Mouse (Mus musculus): ENCODE results near the gene Trim28.

Trim28 gene

GRCm38 (mm10) chr7:13033451-13034147 lies 34.7 kb downstream of the Trim28 start:
- DNase-seq (ENCODE audit: low read depth, low spot score): no peak

DNA sequence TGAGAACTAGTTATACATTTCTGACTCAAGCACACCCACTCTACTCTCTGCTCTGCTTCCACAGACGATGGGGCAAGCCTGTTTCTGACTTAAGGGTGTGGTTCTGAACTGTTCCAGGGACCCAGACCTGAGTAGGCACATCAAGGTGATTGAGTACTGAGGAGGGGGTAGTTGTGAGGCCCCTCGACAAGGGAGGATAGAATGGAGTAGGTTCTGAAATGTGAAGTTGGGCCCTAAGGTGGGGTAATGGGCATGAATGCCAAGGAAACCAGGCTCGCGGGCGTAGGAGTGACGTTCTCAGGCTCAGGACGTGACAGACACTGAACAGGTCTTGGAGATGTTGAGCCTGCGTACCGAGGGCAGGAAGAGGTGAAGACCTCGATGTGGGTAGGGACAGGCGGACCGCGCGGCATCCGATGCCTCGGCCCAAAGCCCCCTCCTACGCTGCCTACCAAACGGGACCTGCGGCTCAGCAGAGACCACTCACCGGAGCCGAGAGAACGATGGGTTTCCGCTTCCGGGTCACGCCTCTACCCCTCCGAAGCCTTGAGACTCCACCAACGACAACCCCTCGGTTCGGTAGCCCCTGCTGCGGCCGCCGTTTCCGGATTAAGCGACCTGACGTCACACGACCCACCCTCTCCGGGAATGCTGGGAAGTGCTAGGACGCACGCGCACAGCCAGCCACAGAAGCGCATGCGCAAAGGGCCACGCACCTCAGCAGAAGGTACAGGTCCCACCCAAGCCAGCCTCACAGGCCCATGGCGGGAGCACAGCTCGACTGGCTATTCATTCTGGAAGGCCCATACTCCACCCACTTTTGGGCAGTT lies 35.4 kb downstream of the Trim28 start, which contains the start of gene Chmp2a:
Gene Chmp2a (minus strand): TSS at position 660 of the 830 bp plus-strand sequence.
- DNase-seq (ENCODE audit: low read depth, low spot score): peak; percentile 98

- no peak for DNase-seq (ENCODE audit: low read depth, low spot score)
Measured at GRCm38 (mm10) chr7:13035211-13035855, 36.4 kb downstream of the Trim28 start.

DNA sequence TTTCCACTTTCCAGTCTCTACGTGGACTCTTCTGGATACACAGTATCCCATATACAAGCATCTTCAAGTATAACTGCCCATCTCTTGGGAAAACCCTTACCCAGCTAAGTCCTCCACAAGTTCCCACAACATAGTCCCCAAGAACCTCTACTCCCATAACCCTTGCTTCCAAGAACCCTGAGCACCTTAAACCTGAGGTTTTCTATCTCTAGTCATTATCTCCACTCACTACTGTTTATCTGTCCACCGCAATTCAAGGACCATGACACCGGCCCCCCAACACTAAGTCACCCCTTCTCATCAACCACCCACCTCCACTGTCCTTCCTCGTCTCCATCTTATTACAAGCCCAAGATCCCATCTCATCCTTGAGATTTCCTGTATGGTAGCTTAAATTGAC lies 37.9 kb downstream of the Trim28 start:
- no peak for DNase-seq (ENCODE audit: low read depth, low spot score)

DNA sequence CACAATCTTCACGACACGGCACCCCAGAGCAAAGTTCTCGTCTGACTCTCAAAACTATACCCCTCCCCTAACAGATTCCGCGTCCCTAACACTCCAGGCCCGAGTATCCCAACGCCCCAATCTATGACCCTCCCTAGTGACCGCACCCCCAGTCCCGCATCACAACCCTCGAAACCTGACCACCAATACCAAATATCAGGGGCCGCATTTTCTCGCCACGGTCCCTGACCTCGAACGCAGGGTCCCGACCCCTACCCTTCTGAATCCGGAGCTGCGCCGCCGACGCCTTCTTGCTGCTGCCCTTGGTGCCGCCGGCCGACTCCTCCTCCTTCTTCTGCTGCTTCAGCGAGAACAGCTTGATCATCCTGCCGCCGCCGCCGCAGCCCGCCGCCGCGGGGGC lies 38.5 kb downstream of the Trim28 start:
- no peak for DNase-seq (ENCODE audit: low read depth, low spot score)

DNA sequence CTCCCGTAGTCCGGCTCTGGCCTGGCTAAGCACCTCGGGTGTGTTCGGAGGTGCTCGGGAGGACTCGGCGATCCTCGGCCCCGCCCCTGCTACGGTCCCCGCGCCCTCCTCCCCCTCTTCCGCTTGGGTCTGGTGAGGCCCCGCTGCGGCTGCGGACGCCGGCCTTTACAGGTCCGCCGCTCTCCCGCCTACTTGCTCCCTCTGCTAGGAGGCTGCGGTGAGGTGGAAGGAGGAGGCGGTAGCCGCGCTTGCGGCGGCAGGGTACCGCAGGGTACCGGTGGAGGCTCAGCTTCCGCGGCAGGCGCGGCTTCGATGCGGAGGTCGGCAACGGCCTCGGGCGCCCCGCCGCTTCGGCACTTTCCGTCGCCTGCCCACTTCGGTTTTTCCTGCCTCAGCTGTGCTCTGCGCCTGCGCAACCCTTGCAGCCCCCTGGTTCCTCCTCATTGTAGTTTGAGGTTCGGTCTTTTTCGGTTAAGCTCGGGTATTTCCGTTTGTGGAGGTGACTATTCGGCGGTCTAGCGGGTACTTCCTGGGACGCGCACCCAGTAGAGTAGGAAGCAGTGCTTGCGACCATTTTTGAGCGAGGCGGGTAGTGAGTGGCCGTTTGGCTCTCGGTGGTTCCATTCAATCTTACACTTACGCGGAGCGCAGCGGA lies 39.1 kb downstream of the Trim28 start, which contains the start of gene Ube2m:
Gene Ube2m (minus strand): TSS at position 375 of the 655 bp plus-strand sequence.
- DNase-seq (ENCODE audit: low read depth, low spot score): peak; percentile 99

GRCm38 (mm10) chr7:13038621-13039169 lies 39.8 kb downstream of the Trim28 start:
- DNase-seq (ENCODE audit: low read depth, low spot score): no peak

DNA sequence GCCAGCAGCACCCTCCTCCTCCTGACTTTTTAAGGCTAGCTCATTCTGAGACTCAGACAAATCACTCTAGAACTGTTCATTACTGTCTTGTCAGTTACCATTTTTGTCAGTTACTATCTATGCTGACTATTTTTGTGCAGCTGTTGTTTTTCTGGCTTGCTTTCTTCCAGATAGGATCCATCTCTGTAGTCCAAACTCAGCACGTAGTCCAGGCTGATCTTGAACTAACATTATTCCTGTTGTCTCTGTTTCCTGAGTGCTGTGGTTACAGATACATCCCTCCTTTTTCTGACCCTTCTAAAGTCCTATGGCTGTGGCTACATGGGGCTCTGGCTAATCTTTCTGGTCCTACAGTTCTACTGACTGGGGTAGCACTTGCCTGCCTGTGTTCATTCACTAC lies 40.3 kb downstream of the Trim28 start:
- DNase-seq (ENCODE audit: low read depth, low spot score): no peak

DNA sequence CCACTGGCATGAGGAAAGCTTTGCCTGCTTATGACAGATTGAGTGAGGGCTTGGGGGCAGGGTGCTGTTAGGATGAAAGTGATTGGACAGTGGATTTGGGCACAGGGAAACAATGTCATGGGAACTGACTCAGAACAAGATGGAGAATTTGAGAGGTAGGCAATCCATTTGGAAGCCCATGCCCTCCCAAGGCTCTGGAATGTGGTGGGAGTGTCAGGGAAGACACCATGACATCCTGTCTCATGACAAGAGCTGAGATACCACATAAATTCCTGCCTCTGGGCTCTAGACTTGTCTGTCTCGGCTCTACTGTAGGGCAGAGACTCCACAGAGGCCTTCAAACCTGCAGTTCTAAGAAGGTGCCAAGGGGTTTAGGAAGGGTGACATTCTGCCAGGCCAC lies 42.3 kb downstream of the Trim28 start:
- no peak for DNase-seq (ENCODE audit: low read depth, low spot score)

DNA sequence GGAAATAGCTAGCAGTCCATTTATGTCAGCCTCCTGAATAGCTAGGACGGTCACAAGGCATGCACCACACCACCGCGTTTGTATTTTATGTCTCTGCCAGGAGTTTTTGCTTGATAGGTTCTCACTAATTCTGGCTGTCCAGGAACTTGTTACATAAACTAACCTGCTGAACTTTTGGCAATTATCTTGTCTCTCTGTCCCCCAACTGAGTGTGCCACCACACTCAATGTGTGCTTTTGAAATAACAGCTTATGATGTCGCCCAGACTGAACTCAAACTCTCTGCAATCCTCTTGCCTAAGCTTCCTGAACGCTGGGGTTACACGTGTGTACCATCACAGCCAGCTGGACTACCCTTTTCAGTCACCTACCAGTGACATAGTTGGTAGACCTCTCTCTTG lies 43.6 kb downstream of the Trim28 start:
- no peak for DNase-seq (ENCODE audit: low read depth, low spot score)

DNA sequence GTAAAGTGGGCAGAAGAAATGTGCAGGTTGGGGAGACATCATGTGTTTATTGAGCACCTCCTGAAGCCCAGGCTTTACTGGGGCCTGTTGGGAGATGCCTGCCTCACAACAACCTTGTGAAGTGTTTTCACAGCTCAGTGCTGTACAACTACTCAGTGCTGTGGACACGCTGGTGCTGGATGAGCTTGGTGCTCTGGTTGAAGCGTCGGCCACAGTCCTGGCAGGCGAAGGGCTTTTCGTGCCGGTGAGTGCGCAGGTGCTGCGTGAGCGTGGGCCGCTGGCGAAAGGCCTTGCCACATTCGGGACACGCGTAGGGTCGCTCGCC lies 44.2 kb downstream of the Trim28 start:
- no peak for DNase-seq (ENCODE audit: low read depth, low spot score)

- no peak for DNase-seq (ENCODE audit: low read depth, low spot score)
Measured at GRCm38 (mm10) chr7:13043445-13044253, 44.7 kb downstream of the Trim28 start.

DNA sequence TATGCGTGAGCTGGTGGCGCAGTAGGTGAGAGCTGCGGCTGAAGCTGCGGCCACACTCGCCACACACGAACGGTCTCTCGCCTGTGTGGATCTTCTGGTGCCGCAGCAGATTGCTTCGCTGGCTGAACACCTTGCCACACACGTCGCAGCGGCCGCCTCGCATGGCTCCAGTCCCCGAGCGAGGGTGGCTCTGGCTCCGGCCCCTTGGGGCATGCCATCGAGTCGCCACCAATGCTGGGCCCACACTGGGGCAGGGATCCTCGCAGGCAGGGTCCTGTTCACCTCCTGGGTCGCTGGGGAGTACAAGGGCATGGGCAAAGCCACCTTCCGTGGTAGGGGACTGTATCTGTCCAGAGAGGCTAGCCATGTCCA lies 45.3 kb downstream of the Trim28 start:
- no peak for DNase-seq (ENCODE audit: low read depth, low spot score)

DNA sequence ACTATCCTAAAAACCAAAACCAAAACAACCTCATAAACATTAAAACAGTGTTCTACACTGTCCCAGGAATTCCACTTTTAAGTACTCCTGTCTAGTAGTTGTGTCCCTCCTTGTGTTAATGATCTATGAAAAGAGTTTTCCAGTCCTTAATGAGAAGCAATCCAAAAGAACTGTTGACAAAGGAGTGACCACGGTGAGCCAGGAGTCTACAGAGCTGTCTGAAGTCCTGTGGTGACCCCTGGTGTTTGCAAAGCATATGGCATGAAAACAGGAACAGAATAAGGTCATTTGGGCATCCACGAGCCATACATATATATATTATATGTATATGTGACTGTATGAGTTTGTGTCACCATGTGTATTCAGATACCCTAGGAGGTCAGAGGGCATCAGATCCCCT lies 47.2 kb downstream of the Trim28 start:
- peak; percentile 87 for DNase-seq (ENCODE audit: low read depth, low spot score)

DNA sequence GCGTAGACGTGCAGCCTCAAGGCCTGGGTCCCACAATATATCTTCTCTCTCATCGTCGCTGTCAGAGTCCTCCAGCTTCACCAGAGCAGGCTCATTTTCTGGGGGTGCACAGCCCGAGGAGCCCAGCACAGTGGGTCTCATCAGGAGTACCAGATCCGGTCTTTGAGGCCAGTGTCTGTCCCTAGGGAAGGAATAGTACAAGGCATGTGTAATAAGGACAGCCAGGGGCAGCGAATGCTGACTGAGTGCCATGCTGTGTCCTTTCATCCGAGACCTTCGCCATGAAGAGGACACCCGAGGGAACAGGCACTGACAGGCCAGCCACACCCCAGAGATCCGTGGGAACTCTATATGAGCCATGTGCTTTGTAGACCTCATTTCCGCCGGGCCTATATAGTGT lies 54.1 kb downstream of the Trim28 start:
- DNase-seq (ENCODE audit: low read depth, low spot score): no peak

- DNase-seq (ENCODE audit: low read depth, low spot score): no peak
Measured at GRCm38 (mm10) chr7:13053501-13053900, 54.6 kb downstream of the Trim28 start.

DNA sequence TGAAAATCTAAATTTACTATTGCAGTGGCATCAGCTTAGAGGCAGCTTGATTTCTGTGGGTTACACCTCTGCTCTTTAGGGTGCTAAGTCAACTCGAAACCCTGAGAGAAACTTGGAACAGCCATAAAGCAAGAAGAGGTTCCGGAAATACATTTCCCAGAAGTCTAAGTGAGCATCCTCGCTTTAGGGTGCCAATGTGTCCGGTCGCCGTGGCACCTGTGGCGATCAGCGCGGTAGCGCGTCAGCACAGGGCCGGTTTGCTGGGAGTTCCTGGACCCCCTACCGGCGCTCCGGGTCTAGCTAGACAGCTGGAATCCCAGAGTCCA lies 55.0 kb downstream of the Trim28 start:
- no peak for DNase-seq (ENCODE audit: low read depth, low spot score)

DNA sequence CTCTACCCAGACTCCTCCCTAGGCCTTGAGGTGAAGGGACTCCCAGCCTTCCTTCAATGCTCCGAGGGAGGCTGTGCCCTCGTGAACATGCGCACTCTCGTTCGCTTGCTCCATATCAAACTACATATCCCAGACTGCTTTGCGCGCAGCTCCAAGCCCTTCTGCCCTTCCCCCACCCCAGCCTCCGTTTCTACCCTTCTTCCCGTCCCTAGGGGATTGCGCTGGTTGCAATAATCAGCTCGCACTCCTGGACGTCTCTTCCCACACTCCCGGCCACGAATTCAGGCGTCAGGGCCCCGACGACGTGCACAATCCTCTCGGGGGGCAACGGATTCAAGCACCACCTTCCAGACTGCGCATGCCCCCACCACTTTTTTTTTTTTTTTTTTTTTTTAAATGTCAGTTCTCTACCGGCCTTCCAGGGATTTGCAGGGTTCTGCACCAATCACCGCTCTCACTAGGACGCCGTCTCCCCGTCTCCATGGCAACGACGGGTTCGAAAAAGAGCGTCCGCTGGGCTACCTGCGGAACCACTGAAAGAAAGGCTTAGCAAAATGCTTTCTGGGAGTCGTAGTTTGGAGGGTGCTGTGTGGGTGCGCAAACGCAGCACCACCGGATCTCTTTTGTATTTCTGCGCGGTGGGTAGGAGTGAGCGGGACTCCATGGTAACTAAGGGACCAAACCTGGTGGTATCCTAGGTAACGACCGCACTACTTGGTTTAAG lies 55.5 kb downstream of the Trim28 start, which contains the start of gene Mzf1:
Gene Mzf1 (minus strand): TSS at position 478 of the 724 bp plus-strand sequence.
- DNase-seq (ENCODE audit: low read depth, low spot score): peak; percentile 97

DNA sequence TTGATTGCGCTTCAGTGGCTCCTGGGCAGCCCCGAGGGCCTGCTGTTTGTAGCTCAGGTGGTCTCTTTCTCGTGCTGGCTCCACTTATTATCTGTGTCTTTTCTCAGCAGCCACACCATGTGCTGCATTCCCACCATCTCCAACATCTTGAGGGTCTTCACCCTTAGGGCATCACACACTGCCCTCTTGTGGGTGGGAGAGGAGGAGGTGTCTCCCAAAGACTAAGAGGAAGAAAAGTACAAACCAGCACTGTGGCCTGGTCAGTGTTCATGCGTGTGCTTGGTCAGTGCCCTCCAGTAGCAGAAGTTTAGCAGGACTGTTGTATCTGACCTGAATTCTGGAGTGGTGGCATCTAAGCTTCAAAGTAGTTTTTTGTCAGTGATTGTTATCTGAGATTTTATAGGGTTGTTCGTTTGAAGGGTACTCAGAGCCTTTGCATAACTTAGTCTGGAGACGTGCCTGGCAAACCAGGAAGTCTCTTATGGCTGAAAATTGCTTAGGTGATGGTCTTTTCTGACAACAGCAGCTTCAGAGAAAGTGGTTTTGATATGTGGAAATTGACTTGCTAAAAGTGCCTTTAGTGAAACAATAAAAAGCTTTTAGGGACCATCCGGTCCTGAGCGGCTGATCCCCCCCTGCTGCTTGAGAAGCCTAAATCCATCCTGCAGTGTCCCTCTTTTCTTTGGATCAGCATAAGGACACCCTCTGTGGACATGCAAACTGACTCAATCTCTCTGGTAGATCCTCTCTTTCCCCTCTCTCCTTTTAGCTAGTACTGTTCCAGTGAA lies 58.2 kb downstream of the Trim28 start:
- DNase-seq (ENCODE audit: low read depth, low spot score): no peak

- no peak for DNase-seq (ENCODE audit: low read depth, low spot score)
Measured at GRCm38 (mm10) chr7:13059536-13059935, 60.6 kb downstream of the Trim28 start.
